Mouse (Mus musculus) left cerebral cortex, adult 2 months (tissue): ENCODE results near the gene Zxdc. TPM values are rescaled to one million over a fixed set of nuclear protein-coding genes. Genes with fewer than 3 reads are reported as not detected.
A peak's percentile ranks its signal among the peaks of the same experiment; 100 is the strongest.

Experiments used
- DNase-seq, 2 experiments: peaks; one replicate each; pipeline ENCODE4 v3.0.0; 2021 to 2022; ENCODE audit warnings: low spot score in 2 of 2, mixed read lengths in 1 of 2; ENCODE audit errors: extremely low spot score in 1 of 2
- H3K27ac ChIP-seq: fragments of 200-600 bp; 2 replicates; pipeline ENCODE4 v1.8.1; 2022
- H3K4me3 ChIP-seq: fragments of 200-600 bp; 2 replicates; pipeline ENCODE4 v1.8.1; 2022
- CTCF ChIP-seq: fragments of 200-600 bp; IDR thresholded peaks from 2 replicates; pipeline ENCODE4 v1.8.1; 2022; ENCODE audit warnings: antibody characterized with exemption, mild to moderate bottlenecking, moderate library complexity
- intact Hi-C: fragments of 180-260 bp; cut with DNase I; formaldehyde crosslinking; loops from one replicate; pipeline ENCODE4 v1.15.1; 2025
- long read RNA-seq, 2 experiments: library from polyadenylated mRNA; stranded (forward); transcript quantifications; one replicate each; pipeline ENCODE4 v2.0.0; 2021; ENCODE audit warnings: borderline mapping rate in 2 of 2
- total RNA-seq, 2 experiments: library from RNA; stranded (reverse); gene quantifications; 2 replicates each; pipeline ENCODE4 v1.2.3; 2021

Zxdc gene
- 10 to 100 TPM; 31.0 to 31.7 TPM for total RNA-seq
- long read RNA-seq, experiment 1, full-length matches to known transcripts = 36 of 42 reads
- long read RNA-seq, experiment 1, partial matches to known transcripts = 2 of 42 reads
- long read RNA-seq, experiment 1, other reads (novel, unspliced or antisense) = 4 of 42 reads
- long read RNA-seq, experiment 2, full-length matches to known transcripts = 27 of 38 reads
- long read RNA-seq, experiment 2, partial matches to known transcripts = 4 of 38 reads
- long read RNA-seq, experiment 2, other reads (novel, unspliced or antisense) = 7 of 38 reads

DNA sequence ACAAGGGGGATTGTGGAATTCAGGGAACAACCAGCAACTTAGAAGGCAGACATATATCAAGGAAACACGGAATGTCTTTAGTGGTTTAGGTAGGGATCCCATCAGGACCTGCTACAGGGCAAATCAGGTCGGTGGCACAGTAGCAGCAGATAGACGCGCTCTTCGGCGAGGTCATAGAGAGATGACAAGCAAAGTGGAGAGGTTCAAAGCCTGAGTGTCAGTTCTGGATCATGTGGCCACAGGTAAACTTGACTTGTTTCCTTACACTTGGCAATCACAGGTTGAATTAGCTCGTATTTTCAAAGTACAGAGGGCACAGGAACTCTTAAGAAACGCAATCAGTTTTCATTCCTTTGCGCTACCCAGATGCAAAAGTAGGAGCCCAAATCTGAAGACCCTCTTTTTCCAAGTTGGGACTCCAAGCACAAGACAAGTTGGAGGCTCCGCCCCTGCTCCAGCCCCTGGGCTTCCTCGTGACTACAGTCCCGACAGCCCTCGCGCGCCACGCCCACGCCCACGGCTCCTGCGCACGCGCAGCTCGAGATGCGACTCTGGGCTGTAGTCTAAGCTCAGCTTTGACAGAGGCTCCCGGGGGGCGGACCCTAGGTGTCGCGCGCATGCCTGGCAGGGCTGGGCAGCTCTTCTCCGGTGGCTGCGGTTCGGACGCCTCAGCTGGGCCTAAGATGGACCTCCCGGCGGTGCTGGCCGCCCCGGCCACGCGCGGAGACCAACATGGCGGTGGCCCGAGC lies at the start of gene Zxdc:
Zxdc (plus strand) TSS at position 517 of the 749 bp plus-strand sequence.
- Histone ChIP-seq H3K4me3 (peak within 1 kb of the TSS; percentile 94), H3K27ac (peak within 1 kb of the TSS; percentile 89)
- intact Hi-C loops = no loop called here
- TF ChIP-seq CTCF = no peak
- peak; percentile 100 for DNase-seq

DNA sequence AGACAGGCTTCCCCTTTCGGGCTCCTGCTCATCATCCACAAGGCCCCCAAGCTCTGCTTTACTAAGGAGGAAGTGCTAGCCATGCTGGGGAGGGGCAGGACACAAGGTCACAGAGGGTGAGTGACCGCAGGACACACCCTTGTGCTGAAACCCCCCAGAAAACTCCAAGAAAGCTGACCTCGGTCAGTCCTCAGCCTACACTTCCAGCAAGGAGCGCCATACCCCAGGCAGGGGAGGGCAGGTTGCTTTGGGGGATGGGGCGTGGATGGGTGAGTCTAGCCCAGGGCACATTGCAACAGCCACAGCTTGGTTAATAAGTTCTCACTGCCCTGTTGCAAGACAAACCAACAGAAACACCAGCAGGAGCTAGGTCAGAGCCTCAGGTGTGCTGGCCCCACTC lies 48.9 kb upstream of the Zxdc start:
- Histone ChIP-seq H3K4me3 (no peak overlapping the region), H3K27ac (no peak overlapping the region)
- TF ChIP-seq CTCF = no peak
- no peak for DNase-seq
- intact Hi-C loops = no loop called here

DNA sequence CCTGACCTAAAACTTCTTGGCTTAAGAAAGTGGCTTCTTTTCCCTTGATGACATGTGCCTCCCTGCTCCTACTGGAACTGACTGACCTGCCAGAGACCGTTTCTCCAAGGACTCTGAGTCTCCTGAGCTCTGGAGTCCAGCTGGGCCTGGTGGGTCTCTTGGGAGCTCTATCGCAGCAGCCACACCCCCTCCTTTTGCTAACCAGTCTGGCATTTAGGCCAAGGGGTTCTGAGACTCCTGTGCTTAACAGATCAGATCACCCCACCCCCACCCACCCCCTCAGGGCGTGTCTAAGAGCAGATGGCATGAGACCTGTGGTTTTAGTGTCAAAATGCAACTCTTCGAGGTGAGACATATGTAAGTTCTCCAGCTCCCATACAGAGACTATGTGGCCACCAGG lies 47.5 kb upstream of the Zxdc start:
- H3K4me3 ChIP-seq = no peak overlapping the region
- DNase-seq = no peak
- H3K27ac ChIP-seq = no peak overlapping the region
- no peak for TF ChIP-seq CTCF
- intact Hi-C loops = no loop called here

DNA sequence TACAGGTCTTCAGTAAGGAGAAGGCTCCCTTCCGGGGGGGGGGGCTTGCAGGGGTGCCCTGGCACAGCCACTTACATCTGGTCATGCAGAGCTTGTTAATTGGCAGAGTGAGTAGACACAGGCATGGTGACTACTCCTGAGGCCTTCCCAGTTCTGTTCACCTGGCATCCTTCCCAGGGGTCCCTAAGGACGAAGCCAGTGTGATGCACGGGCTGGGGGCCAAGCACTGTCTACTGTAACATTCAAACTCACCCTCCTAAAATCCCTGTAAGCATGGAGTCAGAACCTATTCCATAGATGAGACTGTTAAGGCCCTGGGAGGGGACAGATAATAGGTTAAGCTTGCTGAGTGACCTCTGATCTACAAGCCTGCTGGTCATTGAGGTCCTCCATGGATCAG lies 45.3 kb upstream of the Zxdc start:
- DNase-seq = no peak
- H3K27ac ChIP-seq = no peak overlapping the region
- intact Hi-C loops = no loop called here
- no peak overlapping the region for H3K4me3 ChIP-seq
- no peak for TF ChIP-seq CTCF

- DNase-seq = no peak
- Histone ChIP-seq H3K4me3 (no peak overlapping the region), H3K27ac (no peak overlapping the region)
- intact Hi-C loops = no loop called here
- no peak for TF ChIP-seq CTCF
Observed at GRCm38 (mm10) chr6:90324463-90324862, 44.8 kb upstream of the Zxdc start.

- H3K27ac ChIP-seq = no peak within 1 kb of the TSS
- intact Hi-C loops = no loop called here
- H3K4me3 ChIP-seq = no peak within 1 kb of the TSS
- no peak for TF ChIP-seq CTCF
- no peak for DNase-seq
Observed at GRCm38 (mm10) chr6:90324991-90325390, 44.3 kb upstream of the Zxdc start, which contains the start of gene Chst13. Gene Chst13, minus strand, starts transcription at chr6:90325185.

DNA sequence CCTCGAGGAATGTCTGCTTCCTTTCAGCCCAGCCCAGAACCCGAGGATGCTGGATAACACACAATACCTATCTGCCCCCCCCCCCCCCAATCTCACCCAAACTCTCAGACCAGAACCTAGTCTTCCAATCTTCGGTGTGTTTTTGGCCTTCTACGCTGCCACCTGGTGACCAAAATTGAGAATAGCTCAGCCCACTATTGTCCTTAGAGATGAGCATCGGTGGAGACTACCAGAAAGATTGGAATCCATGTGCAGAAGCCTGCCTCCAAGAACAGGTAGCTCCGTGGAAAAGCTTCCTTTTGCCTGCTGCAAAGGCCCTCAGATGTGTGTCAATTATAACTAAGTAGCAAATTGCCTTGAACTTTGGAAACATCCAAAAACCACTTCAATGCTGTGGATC lies 41.6 kb upstream of the Zxdc start:
- intact Hi-C loops = loop anchor here (1.0 kb wide), 1 partner anchor 647 kb away; no protein-coding TSS in a partner anchor
- TF ChIP-seq CTCF = peak; percentile 54
- Histone ChIP-seq H3K27ac (no peak overlapping the region), H3K4me3 (no peak overlapping the region)
- peak; percentile 28 to 34 for DNase-seq

DNA sequence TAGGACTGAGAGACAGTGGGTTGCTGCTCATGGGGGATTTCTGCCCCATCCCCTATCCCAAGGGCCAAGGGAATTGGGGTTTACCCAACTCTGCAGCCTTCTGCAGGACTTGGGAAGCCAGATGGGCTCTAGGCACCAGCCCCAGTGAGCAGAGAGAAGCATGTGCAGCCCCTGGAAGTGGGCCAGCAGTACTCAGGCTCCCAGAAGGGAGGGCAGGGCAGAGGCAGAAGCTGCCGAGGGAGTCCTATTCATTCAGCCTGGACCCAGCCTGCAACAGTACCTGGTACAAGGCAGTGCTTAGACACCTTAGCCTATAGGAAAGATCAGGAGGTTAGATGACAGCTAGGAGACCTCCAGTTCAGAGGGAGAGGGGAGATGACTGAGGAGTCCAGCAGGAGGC lies 39.3 kb upstream of the Zxdc start:
- intact Hi-C loops = no loop called here
- no peak for TF ChIP-seq CTCF
- Histone ChIP-seq H3K4me3 (no peak overlapping the region), H3K27ac (no peak overlapping the region)
- DNase-seq = peak; percentile 23 to 28

DNA sequence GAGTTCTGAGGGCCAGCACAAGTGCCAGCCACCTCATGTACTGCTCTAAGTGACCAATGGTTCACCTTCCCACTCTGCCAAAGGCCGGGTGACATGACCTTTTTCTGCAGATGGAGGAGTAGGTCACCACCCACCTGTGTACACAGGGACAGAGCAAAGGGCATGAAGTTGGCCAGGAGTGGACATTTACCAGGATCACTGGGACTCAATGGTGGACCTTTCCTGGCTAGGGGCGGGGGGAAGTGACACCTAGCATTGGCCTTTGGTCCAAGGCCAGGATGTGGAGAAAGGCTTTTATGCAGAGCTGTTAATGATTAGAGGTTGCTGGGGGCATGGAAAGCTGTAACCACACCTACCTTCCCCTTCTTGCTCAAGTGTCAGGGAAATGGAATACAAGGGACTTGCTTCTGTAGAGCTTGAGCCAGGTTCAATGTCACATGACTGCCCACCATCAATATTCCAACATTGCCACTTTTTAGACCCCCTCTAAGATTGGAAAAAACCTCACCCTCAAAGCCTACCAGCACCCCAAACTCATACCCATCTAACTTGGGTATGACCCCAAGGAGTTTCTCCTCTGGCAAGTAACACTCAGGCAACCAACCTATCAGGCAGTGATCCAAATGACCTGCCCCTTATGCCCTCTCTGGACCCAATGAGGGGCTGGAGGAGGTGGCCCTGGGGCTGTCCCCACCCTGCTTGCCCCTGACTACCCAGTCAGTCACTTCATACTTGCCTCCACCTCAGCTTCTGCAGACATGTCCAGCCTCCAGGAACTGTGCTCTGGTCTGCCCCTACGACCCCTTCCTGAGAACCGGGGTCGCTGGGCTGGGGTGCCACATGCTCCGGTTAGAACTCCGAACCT lies 36.5 kb upstream of the Zxdc start, which contains the start of gene Uroc1:
Uroc1 (plus strand) TSS at position 724 of the 865 bp plus-strand sequence.
- no peak for TF ChIP-seq CTCF
- Histone ChIP-seq H3K27ac (no peak within 1 kb of the TSS), H3K4me3 (no peak within 1 kb of the TSS)
- intact Hi-C loops = no loop called here
- no peak for DNase-seq

- no peak for DNase-seq
- H3K27ac ChIP-seq = no peak overlapping the region
- no peak for TF ChIP-seq CTCF
- H3K4me3 ChIP-seq = no peak overlapping the region
- intact Hi-C loops = no loop called here
Observed at GRCm38 (mm10) chr6:90334244-90334643, 35.0 kb upstream of the Zxdc start.

DNA sequence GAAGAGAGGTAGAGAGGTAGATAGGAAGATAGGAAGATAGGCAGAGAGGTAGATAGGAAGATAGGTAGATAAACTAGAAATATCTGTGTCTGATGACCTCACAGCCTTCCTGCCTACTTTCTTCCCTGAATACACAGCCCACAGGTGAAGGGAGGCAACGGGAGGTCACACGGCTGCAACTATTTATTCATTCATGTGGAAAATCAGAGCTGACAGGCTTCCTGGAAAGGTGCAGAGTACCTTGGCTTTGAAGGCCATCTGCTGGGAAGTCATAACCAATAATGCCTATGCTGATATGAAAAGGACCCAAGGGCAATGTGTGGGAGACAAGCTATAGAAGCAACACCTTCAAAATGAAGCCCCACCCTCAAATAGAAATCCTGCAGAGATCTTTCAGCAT lies 26.9 kb upstream of the Zxdc start:
- no peak overlapping the region for H3K27ac ChIP-seq
- no peak for TF ChIP-seq CTCF
- DNase-seq = no peak
- H3K4me3 ChIP-seq = no peak overlapping the region
- intact Hi-C loops = no loop called here

- no peak for DNase-seq
- Histone ChIP-seq H3K27ac (no peak overlapping the region), H3K4me3 (no peak overlapping the region)
- no peak for TF ChIP-seq CTCF
- intact Hi-C loops = no loop called here
Observed at GRCm38 (mm10) chr6:90347183-90347582, 22.1 kb upstream of the Zxdc start.
